Mouse (Mus musculus): Measurements from ENCODE around the gene Adamts3.

DNA sequence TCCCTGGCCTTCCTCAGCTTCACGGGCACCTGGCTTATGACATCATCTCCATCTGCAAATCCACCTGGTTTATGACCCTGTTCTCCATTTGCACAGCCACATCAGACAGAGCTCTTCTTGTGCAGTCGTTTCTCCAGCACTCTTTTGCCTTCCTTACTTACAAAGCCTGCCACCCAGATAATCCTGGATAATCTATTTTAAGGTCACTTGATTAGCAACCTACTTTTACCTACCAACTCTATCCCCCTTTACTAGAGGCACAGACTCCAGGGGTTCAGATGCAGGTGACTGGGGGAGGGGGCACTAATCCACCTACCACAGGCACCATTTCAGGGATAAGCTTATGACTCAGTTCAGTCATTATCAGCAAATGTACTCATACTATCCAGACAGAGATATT lies 10.5 kb downstream of the Adamts3 start:
- no peak for TF ChIP-seq GATA1 (IDR thresholded peaks at IDR 0.05; ENCODE audit: borderline replicate concordance, low read length)
- no peak for TF ChIP-seq FLI1 (IDR thresholded peaks at IDR 0.05; ENCODE audit: low read length)
